Mouse (Mus musculus) E14TG2a.4 (cell line): ENCODE measurements around the gene Tex261.

Source experiments
- CTCF ChIP-seq: conservative IDR thresholded peaks from 2 replicates; pipeline ENCODE4 v1.5.1; 2014; ENCODE audit warnings: low read length
- NANOG ChIP-seq: IDR thresholded peaks from 2 replicates; pipeline ENCODE4 v1.6.1; 2014; ENCODE audit warnings: borderline replicate concordance, low read length, mixed read lengths

DNA sequence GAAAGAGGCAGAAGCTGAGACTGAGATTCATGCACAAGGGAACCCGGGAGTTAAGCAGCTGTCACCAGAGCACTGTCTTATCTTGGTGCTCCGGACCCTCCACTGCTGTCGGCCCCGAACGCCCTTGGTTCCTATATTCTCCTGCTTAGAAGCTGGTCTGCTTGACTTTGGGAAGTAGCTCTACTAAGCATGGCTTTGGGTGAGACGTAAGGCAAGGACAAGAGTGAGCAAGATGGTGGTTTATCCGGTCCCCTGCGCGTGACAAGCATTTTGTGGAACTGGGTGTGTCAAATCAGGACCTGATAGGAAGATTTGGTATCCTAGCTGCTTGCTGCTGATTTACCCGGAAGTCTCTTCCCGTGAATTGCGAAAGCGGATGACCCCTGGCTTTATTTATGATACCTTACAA lies 19.9 kb upstream of the Tex261 start:
- TF ChIP-seq CTCF (no peak), NANOG (no peak)
